Mouse (Mus musculus): ENCODE measurements around the gene Reln.

DNA sequence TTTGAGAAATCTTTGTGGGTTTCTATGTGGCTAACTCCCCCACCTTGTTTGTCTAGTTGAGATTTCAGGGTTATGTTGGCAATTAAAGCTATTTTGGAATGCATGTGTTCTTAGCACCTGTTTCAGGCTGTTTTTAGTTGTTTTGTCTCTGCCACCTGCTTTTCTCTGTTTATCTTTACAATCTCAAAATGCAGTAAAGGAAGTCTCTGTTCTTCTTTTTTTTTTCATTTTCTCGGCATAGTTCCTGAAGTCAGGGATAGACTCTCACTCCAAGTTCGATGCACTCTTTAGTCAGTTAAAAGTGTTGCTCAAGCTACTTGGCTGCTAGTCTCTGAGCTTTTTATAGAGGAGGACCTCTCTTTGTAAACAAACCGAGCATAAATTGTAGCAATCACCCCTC is 320.4 kb downstream of the Reln start:
- TF ChIP-seq POLR2A (IDR thresholded peaks at IDR 0.05; ENCODE audit: borderline replicate concordance, extremely low read depth, low read depth, low read length) = no peak
- no peak for TF ChIP-seq CTCF (IDR thresholded peaks at IDR 0.05; ENCODE audit: insufficient read depth, low read length)
